Mouse (Mus musculus): ENCODE results near the gene Olfr199. TPM values are rescaled to one million over a fixed set of nuclear protein-coding genes. Genes with fewer than 3 reads are reported as not detected.
"Not testable (repeated sequence)": the region's sequence is repeated elsewhere in the genome, so short reads cannot be mapped to it uniquely, and the experiment has no call there.

Olfr199 gene
- not detected for total RNA-seq (2021)

GRCm38 (mm10) chr16:59219667-59220066 lies at the start of gene Olfr199:
Gene Olfr199, minus strand, starts transcription at chr16:59219767.
- DNase-seq (ENCODE audit: extremely low spot score in 1 of 2, low spot score in 1 of 2): not testable (repeated sequence)

GRCm38 (mm10) chr16:59269097-59269496 lies 49.5 kb upstream of the Olfr199 start:
- not testable (repeated sequence) for DNase-seq (ENCODE audit: extremely low spot score in 1 of 2, low spot score in 1 of 2)

GRCm38 (mm10) chr16:59249684-59250083 lies 30.1 kb upstream of the Olfr199 start:
- no peak for DNase-seq (ENCODE audit: extremely low spot score in 1 of 2, low spot score in 1 of 2)

GRCm38 (mm10) chr16:59217861-59218260 lies 1.7 kb downstream of the Olfr199 start:
- not testable (repeated sequence) for DNase-seq (ENCODE audit: extremely low spot score in 1 of 2, low spot score in 1 of 2)

GRCm38 (mm10) chr16:59203433-59203832 lies 16.1 kb downstream of the Olfr199 start, which contains the start of gene Olfr198:
Gene Olfr198, minus strand, starts transcription at chr16:59203533.
- DNase-seq (ENCODE audit: extremely low spot score in 1 of 2, low spot score in 1 of 2): not testable (repeated sequence)

- DNase-seq (ENCODE audit: extremely low spot score in 1 of 2, low spot score in 1 of 2): no peak
Measured at GRCm38 (mm10) chr16:59170354-59170753, 49.2 kb downstream of the Olfr199 start, which contains the start of gene Olfr196. Gene Olfr196, minus strand, starts transcription at chr16:59170454.

Other genes with a start within 250 kb of the Olfr199 start
- not detected for gene Olfr183, start 224.4 kb downstream of the Olfr199 start, total RNA-seq (2021)
- not detected for gene Olfr186, start 189.5 kb downstream of the Olfr199 start, total RNA-seq (2021)
- gene Olfr187, start 180.0 kb downstream of the Olfr199 start, total RNA-seq (2021): not detected
- not detected for gene Olfr190, start 141.8 kb downstream of the Olfr199 start, total RNA-seq (2021)
- gene Olfr191, start 129.9 kb downstream of the Olfr199 start, total RNA-seq (2021): not detected
- not detected for gene Olfr193, start 107.9 kb downstream of the Olfr199 start, total RNA-seq (2021)
- not detected for gene Olfr194, start 98.7 kb downstream of the Olfr199 start, total RNA-seq (2021)
- gene Olfr195, start 72.7 kb downstream of the Olfr199 start, total RNA-seq (2021): not detected
- gene Olfr196, start 49.3 kb downstream of the Olfr199 start, total RNA-seq (2021): not detected
- not detected for gene Olfr198, start 16.2 kb downstream of the Olfr199 start, total RNA-seq (2021)
- gene Olfr201, start 52.9 kb upstream of the Olfr199 start, total RNA-seq (2021): not detected
- not detected for gene Olfr202, start 67.0 kb upstream of the Olfr199 start, total RNA-seq (2021)
- gene Olfr203, start 79.1 kb upstream of the Olfr199 start, total RNA-seq (2021): not detected
- not detected for gene Olfr204, start 98.5 kb upstream of the Olfr199 start, total RNA-seq (2021)
- gene Olfr205, start 111.4 kb upstream of the Olfr199 start, total RNA-seq (2021): not detected
- gene Olfr206, start 129.5 kb upstream of the Olfr199 start, total RNA-seq (2021): not detected
- gene Olfr209, start 144.2 kb upstream of the Olfr199 start, total RNA-seq (2021): not detected
- under 1 TPM in 1 of 2 experiments, not detected in 1; 0.15 TPM for gene Gabrr3, start 187.6 kb upstream of the Olfr199 start, total RNA-seq (2021)